Mouse (Mus musculus): ENCODE measurements around the gene Slc10a4. TPM values are rescaled to one million over a fixed set of nuclear protein-coding genes. Genes with fewer than 3 reads are reported as not detected.

Slc10a4 gene
- polyA plus RNA-seq, 1 experiment = 1.3 TPM

GRCm38 (mm10) chr5:73014745-73015144 is 8.1 kb downstream of the Slc10a4 start:
- Histone ChIP-seq H3K4me1 (ENCODE audit: control insufficient read depth, insufficient read depth, low read length) (no peaks in the 10 kb centered on the region), H3K27ac (ENCODE audit: insufficient read depth, low read length) (no peak overlapping the region), H3K4me3 (ENCODE audit: insufficient read depth, low read length) (no peak overlapping the region)
- no peak for TF ChIP-seq CTCF (IDR thresholded peaks at IDR 0.05; ENCODE audit: extremely low read depth, insufficient read depth, low read length)
- TF ChIP-seq POLR2A (IDR thresholded peaks at IDR 0.05; ENCODE audit: extremely low read depth, insufficient read depth, low read length) = no peak

GRCm38 (mm10) chr5:73023801-73024200 is 17.1 kb downstream of the Slc10a4 start:
- Histone ChIP-seq H3K27ac (ENCODE audit: insufficient read depth, low read length) (no peak overlapping the region), H3K4me1 (ENCODE audit: control insufficient read depth, insufficient read depth, low read length) (no peaks in the 10 kb centered on the region), H3K4me3 (ENCODE audit: insufficient read depth, low read length) (no peak overlapping the region)
- no peak for TF ChIP-seq POLR2A (IDR thresholded peaks at IDR 0.05; ENCODE audit: extremely low read depth, insufficient read depth, low read length)
- TF ChIP-seq CTCF (IDR thresholded peaks at IDR 0.05; ENCODE audit: extremely low read depth, insufficient read depth, low read length) = no peak

- Histone ChIP-seq H3K4me1 (ENCODE audit: control insufficient read depth, insufficient read depth, low read length) (no peaks in the 10 kb centered on the region), H3K4me3 (ENCODE audit: insufficient read depth, low read length) (no peak overlapping the region), H3K27ac (ENCODE audit: insufficient read depth, low read length) (no peak overlapping the region)
- TF ChIP-seq CTCF (IDR thresholded peaks at IDR 0.05; ENCODE audit: extremely low read depth, insufficient read depth, low read length) (no peak), POLR2A (IDR thresholded peaks at IDR 0.05; ENCODE audit: extremely low read depth, insufficient read depth, low read length) (no peak)
Observed at GRCm38 (mm10) chr5:73028646-73029045, 22.0 kb downstream of the Slc10a4 start.

GRCm38 (mm10) chr5:73032481-73032880 is 25.8 kb downstream of the Slc10a4 start:
- H3K27ac ChIP-seq (ENCODE audit: insufficient read depth, low read length) = no peak overlapping the region
- TF ChIP-seq POLR2A (IDR thresholded peaks at IDR 0.05; ENCODE audit: extremely low read depth, insufficient read depth, low read length) = no peak
- TF ChIP-seq CTCF (IDR thresholded peaks at IDR 0.05; ENCODE audit: extremely low read depth, insufficient read depth, low read length) = no peak
- no peak overlapping the region for H3K4me3 ChIP-seq (ENCODE audit: insufficient read depth, low read length)
- H3K4me1 ChIP-seq (ENCODE audit: control insufficient read depth, insufficient read depth, low read length) = no peaks in the 10 kb centered on the region

GRCm38 (mm10) chr5:73044055-73044454 is 37.4 kb downstream of the Slc10a4 start:
- H3K27ac ChIP-seq (ENCODE audit: insufficient read depth, low read length) = no peak overlapping the region
- H3K4me1 ChIP-seq (ENCODE audit: control insufficient read depth, insufficient read depth, low read length) = no peaks in the 10 kb centered on the region
- no peak overlapping the region for H3K4me3 ChIP-seq (ENCODE audit: insufficient read depth, low read length)
- TF ChIP-seq POLR2A (IDR thresholded peaks at IDR 0.05; ENCODE audit: extremely low read depth, insufficient read depth, low read length) = no peak
- TF ChIP-seq CTCF (IDR thresholded peaks at IDR 0.05; ENCODE audit: extremely low read depth, insufficient read depth, low read length) = no peak

- H3K27ac ChIP-seq (ENCODE audit: insufficient read depth, low read length) = no peak overlapping the region
- TF ChIP-seq POLR2A (IDR thresholded peaks at IDR 0.05; ENCODE audit: extremely low read depth, insufficient read depth, low read length) (no peak), CTCF (IDR thresholded peaks at IDR 0.05; ENCODE audit: extremely low read depth, insufficient read depth, low read length) (no peak)
Observed at GRCm38 (mm10) chr5:73047651-73048245, 41.1 kb downstream of the Slc10a4 start.

GRCm38 (mm10) chr5:73053933-73054332 is 47.2 kb downstream of the Slc10a4 start:
- TF ChIP-seq CTCF (IDR thresholded peaks at IDR 0.05; ENCODE audit: extremely low read depth, insufficient read depth, low read length) (no peak), POLR2A (IDR thresholded peaks at IDR 0.05; ENCODE audit: extremely low read depth, insufficient read depth, low read length) (no peak)
- no peak overlapping the region for H3K4me3 ChIP-seq (ENCODE audit: insufficient read depth, low read length)
- no peak overlapping the region for H3K27ac ChIP-seq (ENCODE audit: insufficient read depth, low read length)
- H3K4me1 ChIP-seq (ENCODE audit: control insufficient read depth, insufficient read depth, low read length) = no peaks in the 10 kb centered on the region

More at GRCm38 (mm10) chr5:73047651-73048245, 41.1 kb downstream of the Slc10a4 start:
- no peaks in the 10 kb centered on the region for H3K4me1 ChIP-seq (ENCODE audit: control insufficient read depth, insufficient read depth, low read length)
- no peak overlapping the region for H3K4me3 ChIP-seq (ENCODE audit: insufficient read depth, low read length)

GRCm38 (mm10) chr5:73056457-73056856 is 49.8 kb downstream of the Slc10a4 start:
- Histone ChIP-seq H3K27ac (ENCODE audit: insufficient read depth, low read length) (no peak overlapping the region), H3K4me3 (ENCODE audit: insufficient read depth, low read length) (no peak overlapping the region), H3K4me1 (ENCODE audit: control insufficient read depth, insufficient read depth, low read length) (no peaks in the 10 kb centered on the region)
- TF ChIP-seq POLR2A (IDR thresholded peaks at IDR 0.05; ENCODE audit: extremely low read depth, insufficient read depth, low read length) (no peak), CTCF (IDR thresholded peaks at IDR 0.05; ENCODE audit: extremely low read depth, insufficient read depth, low read length) (0 out of 2 replicates have a peak, but pooled peaks have one; percentile 10)

- TF ChIP-seq CTCF (IDR thresholded peaks at IDR 0.05; ENCODE audit: extremely low read depth, insufficient read depth, low read length) (no peak), POLR2A (IDR thresholded peaks at IDR 0.05; ENCODE audit: extremely low read depth, insufficient read depth, low read length) (no peak)
- Histone ChIP-seq H3K4me3 (ENCODE audit: insufficient read depth, low read length) (no peak overlapping the region), H3K27ac (ENCODE audit: insufficient read depth, low read length) (no peak overlapping the region), H3K4me1 (ENCODE audit: control insufficient read depth, insufficient read depth, low read length) (0 out of 2 replicates have a peak, but pooled peaks cover 2% of the 10 kb centered on the region)
Observed at GRCm38 (mm10) chr5:73056937-73057336, 50.3 kb downstream of the Slc10a4 start.

- Histone ChIP-seq H3K4me1 (ENCODE audit: control insufficient read depth, insufficient read depth, low read length) (0 out of 2 replicates have a peak, but pooled peaks cover 2% of the 10 kb centered on the region), H3K27ac (ENCODE audit: insufficient read depth, low read length) (no peak overlapping the region), H3K4me3 (ENCODE audit: insufficient read depth, low read length) (no peak overlapping the region)
- no peak for TF ChIP-seq CTCF (IDR thresholded peaks at IDR 0.05; ENCODE audit: extremely low read depth, insufficient read depth, low read length)
- TF ChIP-seq POLR2A (IDR thresholded peaks at IDR 0.05; ENCODE audit: extremely low read depth, insufficient read depth, low read length) = no peak
Observed at GRCm38 (mm10) chr5:73061506-73062155, 54.9 kb downstream of the Slc10a4 start.

Other genes with a start within 250 kb of the Slc10a4 start
- 2.0 TPM in 2 replicates for gene Tec, start 138.4 kb upstream of the Slc10a4 start, polyA plus RNA-seq (2012; rRNA removed)
- 12.9 and 14.7 TPM in 2 replicates for gene Slain2, start 92.6 kb upstream of the Slc10a4 start, polyA plus RNA-seq (2012; rRNA removed)
- not detected in 2 replicates for gene Gm10135, start 32.2 kb upstream of the Slc10a4 start, polyA plus RNA-seq (2012; rRNA removed)
- 46.5 and 50.3 TPM in 2 replicates for gene Fryl, start 249.7 kb downstream of the Slc10a4 start, polyA plus RNA-seq (2012; rRNA removed)

All from cortical plate, adult 2 months (tissue).